Mouse (Mus musculus): ENCODE data around the gene Cysltr2. TPM values are rescaled to one million over a fixed set of nuclear protein-coding genes. Genes with fewer than 3 reads are reported as not detected.

Gene Cysltr2
- polyA plus RNA-seq, 1 experiment, result 3.8 TPM

DNA sequence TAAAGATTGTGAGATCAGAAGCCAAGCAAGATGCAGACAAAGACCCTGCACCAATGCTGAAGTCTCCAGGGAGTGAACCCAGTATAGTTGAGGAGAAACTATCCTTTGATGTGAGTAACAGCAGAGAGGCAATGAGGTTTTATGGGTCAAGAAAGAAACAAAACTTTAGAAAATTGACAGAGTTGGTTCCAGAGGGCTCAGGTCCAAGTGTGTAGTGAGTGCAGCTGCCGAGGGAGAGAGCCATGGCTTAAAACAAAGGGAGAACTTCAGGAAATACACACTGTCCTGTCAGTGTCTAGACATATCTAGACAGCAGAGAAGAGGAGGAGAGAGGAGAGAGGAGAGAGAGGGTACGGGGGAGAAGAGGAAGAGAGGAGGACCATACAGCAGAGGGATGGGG, 72.8 kb downstream of the Cysltr2 start:
- Histone ChIP-seq H3K27me3 (replicated peaks; ENCODE audit: control insufficient read depth, insufficient read depth, low read length) (no peaks in the 10 kb centered on the region), H3K36me3 (ENCODE audit: control insufficient read depth, insufficient read depth, low read length) (no peaks in the 10 kb centered on the region), H3K4me1 (ENCODE audit: control insufficient read depth, insufficient read depth, low read length) (no peaks in the 10 kb centered on the region), H3K27ac (ENCODE audit: insufficient read depth, low read depth, low read length) (no peak overlapping the region), H3K4me3 (ENCODE audit: insufficient read depth, low read depth, low read length) (no peak overlapping the region)
- DNase-seq, result no peak
- WGBS, result 65% methylated on average over 2 of the region's 2 CpGs
- no peak for TF ChIP-seq CTCF (conservative IDR thresholded peaks at IDR 0.05; ENCODE audit: insufficient read depth, insufficient read length, low read depth, low read length)
- TF ChIP-seq POLR2A (IDR thresholded peaks at IDR 0.05; ENCODE audit: low read depth, low read length), result no peak

Other genes starting within 250 kb of the Cysltr2 start
- 32.3 and 33.2 TPM in 2 replicates for gene Rcbtb2, start 73.9 kb upstream of the Cysltr2 start, polyA plus RNA-seq (2012; rRNA removed)
- 2.9 and 3.1 TPM in 2 replicates for gene Lpar6, start 188.8 kb upstream of the Cysltr2 start, polyA plus RNA-seq (2012; rRNA removed)

All from kidney, adult 2 months (tissue).